Mouse (Mus musculus): ENCODE data around the gene Elf4. TPM values are rescaled to one million over a fixed set of nuclear protein-coding genes. Genes with fewer than 3 reads are reported as not detected.

Gene Elf4
- polyA plus RNA-seq, 1 experiment = 36.8 TPM

DNA sequence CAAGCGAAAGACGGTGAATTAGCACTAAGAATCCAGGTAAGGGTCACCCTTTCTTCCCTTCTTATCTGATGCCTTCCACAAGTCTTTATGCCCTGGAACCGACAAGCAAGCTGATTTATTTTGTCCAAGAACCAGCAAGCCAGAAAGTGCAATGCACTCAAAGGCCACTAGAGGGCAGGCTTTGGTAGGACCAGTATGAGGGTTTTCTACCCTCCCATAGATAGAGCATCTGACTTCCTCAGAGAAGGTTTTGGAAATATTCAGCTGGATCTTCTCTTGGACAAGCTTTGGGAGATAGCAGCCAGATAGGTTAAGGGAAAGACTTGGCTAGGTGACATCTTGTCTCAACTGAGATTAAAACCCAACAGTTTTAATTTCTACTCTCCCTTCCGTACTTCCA is 39.9 kb downstream of the Elf4 start:
- Histone ChIP-seq H3K4me1 (ENCODE audit: control insufficient read depth, insufficient read depth, insufficient read length, low read length) (peaks cover 36% of the 10 kb centered on the region), H3K4me3 (ENCODE audit: low read depth, low read length) (no peak overlapping the region), H3K27me3 (ENCODE audit: control insufficient read depth, insufficient read depth, low read length) (no peaks in the 10 kb centered on the region), H3K36me3 (ENCODE audit: control insufficient read depth, insufficient read depth, low read length) (peaks cover 19% of the 10 kb centered on the region), H3K27ac (ENCODE audit: insufficient read depth, low read depth, low read length) (no peak overlapping the region)
- no peak for TF ChIP-seq CTCF (IDR thresholded peaks at IDR 0.05; ENCODE audit: extremely low read depth, insufficient read length, insufficient replicate concordance, low read depth, low read length)
- no peak for TF ChIP-seq POLR2A (IDR thresholded peaks at IDR 0.05; ENCODE audit: low read depth, low read length)
- 37% methylated on average over 4 of the region's 4 CpGs for WGBS

GRCm38 (mm10) chrX:48418417-48418816 is 44.5 kb downstream of the Elf4 start:
- H3K27ac ChIP-seq (ENCODE audit: insufficient read depth, low read depth, low read length) = peak overlapping the region; percentile 94
- TF ChIP-seq CTCF (IDR thresholded peaks at IDR 0.05; ENCODE audit: extremely low read depth, insufficient read length, insufficient replicate concordance, low read depth, low read length) = no peak
- TF ChIP-seq POLR2A (IDR thresholded peaks at IDR 0.05; ENCODE audit: low read depth, low read length) = no peak
- 28% methylated on average over 2 of the region's 2 CpGs for WGBS

GRCm38 (mm10) chrX:48414291-48414690 is 48.6 kb downstream of the Elf4 start:
- 83% methylated on average over 5 of the region's 5 CpGs for WGBS
- peaks cover 48% of the 10 kb centered on the region for H3K36me3 ChIP-seq (ENCODE audit: control insufficient read depth, insufficient read depth, low read length)
- H3K4me3 ChIP-seq (ENCODE audit: low read depth, low read length) = no peak overlapping the region
- no peak for TF ChIP-seq CTCF (IDR thresholded peaks at IDR 0.05; ENCODE audit: extremely low read depth, insufficient read length, insufficient replicate concordance, low read depth, low read length)
- TF ChIP-seq POLR2A (IDR thresholded peaks at IDR 0.05; ENCODE audit: low read depth, low read length) = no peak
- H3K4me1 ChIP-seq (ENCODE audit: control insufficient read depth, insufficient read depth, insufficient read length, low read length) = peaks cover 14% of the 10 kb centered on the region; the same call in 1 of the 2 replicates
- no peak overlapping the region for H3K27ac ChIP-seq (ENCODE audit: insufficient read depth, low read depth, low read length)
- H3K27me3 ChIP-seq (ENCODE audit: control insufficient read depth, insufficient read depth, low read length) = no peaks in the 10 kb centered on the region

More at GRCm38 (mm10) chrX:48418417-48418816, 44.5 kb downstream of the Elf4 start:
- Histone ChIP-seq H3K36me3 (ENCODE audit: control insufficient read depth, insufficient read depth, low read length) (peaks cover 57% of the 10 kb centered on the region), H3K4me1 (ENCODE audit: control insufficient read depth, insufficient read depth, insufficient read length, low read length) (peaks cover 13% of the 10 kb centered on the region; the same call in 1 of the 2 replicates), H3K4me3 (ENCODE audit: low read depth, low read length) (no peak overlapping the region), H3K27me3 (ENCODE audit: control insufficient read depth, insufficient read depth, low read length) (no peaks in the 10 kb centered on the region)

- peaks cover 38% of the 10 kb centered on the region for H3K36me3 ChIP-seq (ENCODE audit: control insufficient read depth, insufficient read depth, low read length)
- WGBS = 64% methylated on average over 6 of the region's 6 CpGs
- TF ChIP-seq CTCF (IDR thresholded peaks at IDR 0.05; ENCODE audit: extremely low read depth, insufficient read length, insufficient replicate concordance, low read depth, low read length) (no peak), POLR2A (IDR thresholded peaks at IDR 0.05; ENCODE audit: low read depth, low read length) (no peak)
- no peak overlapping the region for H3K4me3 ChIP-seq (ENCODE audit: low read depth, low read length)
- H3K27me3 ChIP-seq (ENCODE audit: control insufficient read depth, insufficient read depth, low read length) = no peaks in the 10 kb centered on the region
- no peak overlapping the region for H3K27ac ChIP-seq (ENCODE audit: insufficient read depth, low read depth, low read length)
- peaks cover 9% of the 10 kb centered on the region; the same call in 1 of the 2 replicates for H3K4me1 ChIP-seq (ENCODE audit: control insufficient read depth, insufficient read depth, insufficient read length, low read length)
These were observed 50.3 kb downstream of the Elf4 start for GRCm38 (mm10) chrX:48412629-48413028.

GRCm38 (mm10) chrX:48410388-48410776 is 52.5 kb downstream of the Elf4 start:
- 25% methylated on average over 7 of the region's 7 CpGs for WGBS
- Histone ChIP-seq H3K27ac (ENCODE audit: insufficient read depth, low read depth, low read length) (peak overlapping the region; percentile 17; the same call in 1 of the 2 replicates), H3K4me3 (ENCODE audit: low read depth, low read length) (peak overlapping the region; percentile 73; the same call in 1 of the 2 replicates), H3K4me1 (ENCODE audit: control insufficient read depth, insufficient read depth, insufficient read length, low read length) (peaks cover 9% of the 10 kb centered on the region; the same call in 1 of the 2 replicates), H3K36me3 (ENCODE audit: control insufficient read depth, insufficient read depth, low read length) (peaks cover 24% of the 10 kb centered on the region), H3K27me3 (ENCODE audit: control insufficient read depth, insufficient read depth, low read length) (no peaks in the 10 kb centered on the region)
- TF ChIP-seq POLR2A (IDR thresholded peaks at IDR 0.05; ENCODE audit: low read depth, low read length) (no peak), CTCF (IDR thresholded peaks at IDR 0.05; ENCODE audit: extremely low read depth, insufficient read length, insufficient replicate concordance, low read depth, low read length) (no peak)

- Histone ChIP-seq H3K36me3 (ENCODE audit: control insufficient read depth, insufficient read depth, low read length) (peaks cover 20% of the 10 kb centered on the region), H3K4me1 (ENCODE audit: control insufficient read depth, insufficient read depth, insufficient read length, low read length) (peaks cover 9% of the 10 kb centered on the region; the same call in 1 of the 2 replicates), H3K27ac (ENCODE audit: insufficient read depth, low read depth, low read length) (peak overlapping the region; percentile 93), H3K4me3 (ENCODE audit: low read depth, low read length) (peak overlapping the region; percentile 73), H3K27me3 (ENCODE audit: control insufficient read depth, insufficient read depth, low read length) (no peaks in the 10 kb centered on the region)
- WGBS = 9% methylated on average over 36 of the region's 36 CpGs
- TF ChIP-seq CTCF (IDR thresholded peaks at IDR 0.05; ENCODE audit: extremely low read depth, insufficient read length, insufficient replicate concordance, low read depth, low read length) (peak; percentile 79), POLR2A (IDR thresholded peaks at IDR 0.05; ENCODE audit: low read depth, low read length) (no peak)
These were observed 53.1 kb downstream of the Elf4 start for GRCm38 (mm10) chrX:48409611-48410387.

GRCm38 (mm10) chrX:48405141-48405540 is 57.8 kb downstream of the Elf4 start:
- Histone ChIP-seq H3K4me3 (ENCODE audit: low read depth, low read length) (no peak overlapping the region), H3K36me3 (ENCODE audit: control insufficient read depth, insufficient read depth, low read length) (peaks cover 31% of the 10 kb centered on the region), H3K27ac (ENCODE audit: insufficient read depth, low read depth, low read length) (no peak overlapping the region), H3K4me1 (ENCODE audit: control insufficient read depth, insufficient read depth, insufficient read length, low read length) (peaks cover 9% of the 10 kb centered on the region; the same call in 1 of the 2 replicates), H3K27me3 (ENCODE audit: control insufficient read depth, insufficient read depth, low read length) (no peaks in the 10 kb centered on the region)
- 64% methylated on average over 3 of the region's 3 CpGs for WGBS
- TF ChIP-seq CTCF (IDR thresholded peaks at IDR 0.05; ENCODE audit: extremely low read depth, insufficient read length, insufficient replicate concordance, low read depth, low read length) (no peak), POLR2A (IDR thresholded peaks at IDR 0.05; ENCODE audit: low read depth, low read length) (no peak)

Data from small intestine, adult 2 months (tissue).